Mouse (Mus musculus) heart, adult 2 months (tissue): ENCODE data around the gene Rhbg. TPM values are rescaled to one million over a fixed set of nuclear protein-coding genes. Genes with fewer than 3 reads are reported as not detected.
"Not testable (repeated sequence)": the region's sequence is repeated elsewhere in the genome, so short reads cannot be mapped to it uniquely, and the experiment has no call there.

ENCODE experiments used
- DNase-seq, 2 experiments: peaks; one replicate each; pipeline ENCODE4 v3.0.0; 2021
- H3K27ac ChIP-seq: fragments of 200-600 bp; 2 replicates; pipeline ENCODE4 v1.8.1; 2022
- H3K27me3 ChIP-seq: fragments of 200-500 bp; 2 replicates; pipeline ENCODE4 v1.6.1; 2012; ENCODE audit warnings: mild to moderate bottlenecking, low read length, inconsistent platforms, mixed read lengths; ENCODE audit not compliant: control insufficient read depth, insufficient read depth
- H3K36me3 ChIP-seq: fragments of 200-500 bp; 2 replicates; pipeline ENCODE4 v1.6.1; 2012; ENCODE audit warnings: low read length, inconsistent platforms; ENCODE audit not compliant: control insufficient read depth, insufficient read depth
- H3K4me1 ChIP-seq: fragments of 200-500 bp; 2 replicates; pipeline ENCODE4 v1.6.1; 2011; ENCODE audit warnings: low read length; ENCODE audit not compliant: control insufficient read depth, insufficient read depth
- H3K4me3 ChIP-seq: fragments of 200-600 bp; 2 replicates; pipeline ENCODE4 v1.8.1; 2022
- H3K79me2 ChIP-seq: fragments of 200-500 bp; replicated peaks from 2 replicates; pipeline ENCODE4 v1.6.1; 2012; ENCODE audit warnings: mild to moderate bottlenecking, inconsistent platforms, low read length, moderate library complexity, mixed read lengths; ENCODE audit not compliant: control insufficient read depth, insufficient read depth
- H3K9ac ChIP-seq: fragments of 200-500 bp; 2 replicates; pipeline ENCODE4 v1.6.1; 2012; ENCODE audit warnings: low read depth, mild to moderate bottlenecking, control low read depth, inconsistent platforms, low read length, mixed read lengths
- CTCF ChIP-seq: fragments of 200-600 bp; IDR thresholded peaks from 2 replicates; pipeline ENCODE4 v1.8.1; 2022; ENCODE audit warnings: antibody characterized with exemption, mild to moderate bottlenecking, moderate library complexity
- EP300 ChIP-seq: fragments of 200-500 bp; IDR thresholded peaks from 2 replicates; pipeline ENCODE4 v1.6.1; 2011; ENCODE audit warnings: low read depth, low read length, control low read depth; ENCODE audit not compliant: insufficient read depth
- POLR2A ChIP-seq: fragments of 200-500 bp; IDR thresholded peaks from 2 replicates; pipeline ENCODE4 v1.6.1; 2011; ENCODE audit warnings: mild to moderate bottlenecking, low read depth, low read length, control low read depth; ENCODE audit not compliant: insufficient read depth
- WGBS: fragments of 180-500 bp; shearing (Covaris S2); methylation state at CpG from one replicate; pipeline ENCODE4 v1.1.7; 2018; 5-methylcytosine and 5-hydroxymethylcytosine counted together
- intact Hi-C: fragments of 180-260 bp; cut with DNase I; formaldehyde crosslinking; loops from one replicate; pipeline ENCODE4 v1.15.1; 2025
- long read RNA-seq: library from polyadenylated mRNA; stranded (forward); transcript quantifications from one replicate; pipeline ENCODE4 v2.0.0, GENCODE M21; 2021
- polyA plus RNA-seq: library from polyadenylated mRNA; depleted of rRNA; stranded (reverse); fragments of >200 nt; gene quantifications from 2 replicates; pipeline ENCODE4 v1.2.3, GENCODE M21; 2012; rRNA removed
- total RNA-seq, 2 experiments: library from RNA; stranded (reverse); gene quantifications; 2 replicates each; pipeline ENCODE4 v1.2.3; 2021

Rhbg gene
- not detected for total RNA-seq
- polyA plus RNA-seq = 0.20 TPM in 1 of 2 replicates, not detected in the other
- long read RNA-seq, partial matches to known transcripts = 0 of 1 reads
- long read RNA-seq, other reads (novel, unspliced or antisense) = 0 of 1 reads

DNA sequence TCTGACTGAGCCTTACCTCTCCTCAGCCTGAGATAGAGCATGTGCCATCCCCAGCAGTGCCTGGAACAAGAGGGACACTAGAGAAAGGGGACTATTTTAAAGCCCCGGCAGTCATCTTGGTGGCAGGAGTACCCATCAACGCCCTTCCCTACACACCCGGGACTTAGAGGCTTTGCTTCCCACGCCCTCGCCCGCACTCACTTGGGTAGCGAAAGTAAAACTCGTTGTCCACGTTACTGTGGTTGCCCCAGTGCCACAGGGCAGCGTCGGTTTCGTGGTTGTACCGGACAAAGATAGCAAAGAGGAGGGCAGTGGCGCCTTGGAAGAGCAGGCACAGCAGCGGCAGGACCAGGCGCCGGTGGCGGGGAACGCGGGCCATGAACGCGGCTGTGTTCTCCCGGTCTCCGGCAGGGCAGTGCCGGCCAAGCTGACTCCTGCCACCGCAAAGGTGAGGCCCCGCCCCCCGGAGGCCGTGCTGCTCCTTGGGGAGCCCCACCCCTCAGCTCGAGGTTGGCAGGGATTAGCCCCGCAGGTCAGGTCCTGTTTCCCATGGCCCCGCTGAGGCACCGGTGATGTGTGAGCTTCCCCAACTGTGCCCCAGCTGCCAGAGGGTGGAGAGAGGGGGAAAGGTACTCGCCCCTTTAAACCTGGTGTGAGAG, at the start of gene Rhbg:
Gene Rhbg (minus strand): TSS at position 442 of the 659 bp plus-strand sequence.
- intact Hi-C loops = no loop called here
- Histone ChIP-seq H3K4me1 (0 out of 2 replicates have a peak, but pooled peaks cover 1% of the 10 kb centered on the region), H3K9ac (peak within 1 kb of the TSS; percentile 22; the same call in 1 of the 2 replicates), H3K27ac (no peak within 1 kb of the TSS), H3K79me2 (no peaks in the 10 kb centered on the region), H3K4me3 (peak within 1 kb of the TSS; percentile 38), H3K36me3 (no peaks in the 10 kb centered on the region), H3K27me3 (peaks cover 10% of the 10 kb centered on the region)
- WGBS = 3% methylated on average over 34 of the region's 34 CpGs
- TF ChIP-seq CTCF (no peak), EP300 (no peak), POLR2A (no peak)
- DNase-seq = peak; percentile 20 to 35

DNA sequence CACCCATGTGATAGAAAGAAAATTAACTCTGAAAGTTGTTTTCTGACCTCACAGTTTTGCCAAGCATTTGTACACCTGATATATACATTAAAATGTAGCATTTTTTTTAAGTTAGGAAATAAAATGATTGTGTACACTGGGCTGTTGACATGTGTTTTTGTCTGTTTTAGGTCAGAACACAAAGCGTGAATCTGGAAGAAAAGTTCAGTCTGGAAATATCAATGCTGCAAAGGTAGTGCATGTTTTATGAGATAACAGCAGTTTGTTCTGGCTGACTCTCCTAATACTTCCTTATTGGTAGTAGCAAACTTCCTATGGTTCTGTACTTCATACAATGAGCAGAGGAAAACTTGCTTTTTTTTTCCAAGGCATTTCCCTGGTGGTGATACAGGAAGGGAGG, 44.7 kb upstream of the Rhbg start:
- WGBS = 54% methylated on average over 1 of the region's 1 CpGs
- no peak overlapping the region for H3K27ac ChIP-seq
- no peak overlapping the region for H3K4me3 ChIP-seq
- H3K79me2 ChIP-seq = no peaks in the 10 kb centered on the region; the same call in 1 of the 2 replicates
- DNase-seq = no peak
- peaks cover 6% of the 10 kb centered on the region for H3K36me3 ChIP-seq
- intact Hi-C loops = loop anchor here (5.0 kb wide), 1 partner anchor 38 kb away; the partner anchor contains the start of genes Smg5 and Tmem79
- H3K9ac ChIP-seq = no peak overlapping the region
- TF ChIP-seq CTCF (no peak), EP300 (no peak), POLR2A (no peak)
- no peaks in the 10 kb centered on the region for H3K27me3 ChIP-seq
- peaks cover 3% of the 10 kb centered on the region for H3K4me1 ChIP-seq

DNA sequence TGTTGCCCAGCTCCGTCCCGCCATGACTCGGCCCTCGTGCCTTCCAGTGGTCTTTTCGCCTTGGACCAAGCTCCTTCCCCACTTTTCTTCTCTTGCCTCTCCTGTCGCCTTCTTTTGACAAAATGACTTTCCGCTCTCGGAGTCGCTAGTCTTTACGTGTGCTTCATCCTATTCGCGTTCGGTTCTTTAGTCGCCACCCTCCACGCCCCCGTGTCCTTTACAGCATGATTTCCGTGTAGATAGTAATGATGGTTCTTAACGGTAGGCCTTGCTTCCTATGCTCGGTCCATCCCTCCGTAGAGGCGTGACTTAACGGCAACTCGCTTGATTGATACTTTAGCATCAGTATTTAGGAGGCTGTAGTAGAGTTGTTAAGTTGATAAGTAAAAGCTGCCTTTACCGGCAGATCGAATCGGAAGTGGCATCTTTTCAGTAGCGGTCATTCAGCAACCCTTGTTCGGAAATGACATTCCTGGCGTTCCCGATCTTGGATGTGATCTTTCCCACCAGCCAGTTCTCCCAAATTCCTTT, 42.9 kb upstream of the Rhbg start:
- H3K27me3 ChIP-seq = no peaks in the 10 kb centered on the region
- intact Hi-C loops = loop anchor here (5.0 kb wide), 1 partner anchor 40 kb away; the partner anchor contains the start of genes Smg5 and Tmem79
- peak overlapping the region; percentile 91 for H3K27ac ChIP-seq
- no peak for DNase-seq
- no peaks in the 10 kb centered on the region; the same call in 1 of the 2 replicates for H3K79me2 ChIP-seq
- TF ChIP-seq CTCF = no peak
- TF ChIP-seq POLR2A = no peak
- H3K4me3 ChIP-seq = peak overlapping the region; percentile 89
- peaks cover 6% of the 10 kb centered on the region for H3K36me3 ChIP-seq
- H3K4me1 ChIP-seq = peaks cover 3% of the 10 kb centered on the region
- peak overlapping the region; percentile 80 for H3K9ac ChIP-seq
- WGBS = under 1% methylated on average over 30 of the region's 30 CpGs

DNA sequence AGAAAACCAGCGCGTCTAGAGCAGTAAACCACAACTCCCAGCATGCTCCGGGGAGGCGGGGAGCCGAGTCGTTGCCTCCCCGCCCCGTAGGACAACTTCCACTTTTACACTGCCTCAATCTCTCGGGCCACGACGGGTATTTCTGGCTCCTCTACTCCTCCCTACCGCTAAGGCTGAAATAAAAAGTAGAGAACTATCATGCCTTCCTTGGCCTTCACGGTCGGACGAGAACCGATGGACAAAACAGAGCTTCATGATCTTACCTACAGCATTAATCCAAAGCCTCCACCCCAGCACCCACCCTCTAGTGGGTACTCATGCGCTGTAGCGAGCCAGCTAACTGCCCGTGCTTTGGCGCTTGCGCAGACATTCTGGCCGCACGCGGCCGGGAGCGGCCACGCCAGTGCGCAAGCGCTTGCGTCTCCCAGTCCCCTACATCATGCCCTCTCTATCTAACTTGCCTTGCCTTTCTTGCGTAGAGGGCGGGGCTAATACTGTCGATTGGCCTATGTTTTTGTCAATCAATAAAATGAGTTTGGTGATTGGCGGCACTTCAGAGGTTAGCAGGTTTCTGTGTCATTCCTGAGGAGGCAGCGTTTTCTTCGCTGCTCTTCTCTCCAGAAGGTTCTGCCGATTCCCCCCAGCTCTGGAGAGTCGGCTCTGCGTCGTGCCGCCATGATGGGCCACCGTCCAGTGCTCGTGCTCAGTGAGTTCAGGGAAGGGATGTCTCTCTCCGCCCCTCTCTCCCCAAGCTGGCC, 42.2 kb upstream of the Rhbg start, which contains the start of the genes Tsacc and Cct3:
Gene Tsacc (minus strand): TSS at position 439 of the 758 bp plus-strand sequence.
Gene Cct3 (plus strand): TSS at position 556 of the 758 bp plus-strand sequence.
- TF ChIP-seq CTCF (peak; percentile 47), POLR2A (peak; percentile 77), EP300 (peak; percentile 42; the same call in 1 of the 2 replicates)
- WGBS = under 1% methylated on average over 44 of the region's 44 CpGs
- Histone ChIP-seq H3K27me3 (no peaks in the 10 kb centered on the region), H3K4me3 (peak within 1 kb of the TSS; percentile 89), H3K4me1 (peaks cover 3% of the 10 kb centered on the region), H3K27ac (peak within 1 kb of the TSS; percentile 95), H3K36me3 (peaks cover 6% of the 10 kb centered on the region), H3K9ac (peak within 1 kb of the TSS; percentile 80), H3K79me2 (no peaks in the 10 kb centered on the region; the same call in 1 of the 2 replicates)
- intact Hi-C loops = loop anchor here (5.0 kb wide), 1 partner anchor 41 kb away; the partner anchor contains the start of genes Smg5 and Tmem79
- DNase-seq = peak; percentile 93 to 98

DNA sequence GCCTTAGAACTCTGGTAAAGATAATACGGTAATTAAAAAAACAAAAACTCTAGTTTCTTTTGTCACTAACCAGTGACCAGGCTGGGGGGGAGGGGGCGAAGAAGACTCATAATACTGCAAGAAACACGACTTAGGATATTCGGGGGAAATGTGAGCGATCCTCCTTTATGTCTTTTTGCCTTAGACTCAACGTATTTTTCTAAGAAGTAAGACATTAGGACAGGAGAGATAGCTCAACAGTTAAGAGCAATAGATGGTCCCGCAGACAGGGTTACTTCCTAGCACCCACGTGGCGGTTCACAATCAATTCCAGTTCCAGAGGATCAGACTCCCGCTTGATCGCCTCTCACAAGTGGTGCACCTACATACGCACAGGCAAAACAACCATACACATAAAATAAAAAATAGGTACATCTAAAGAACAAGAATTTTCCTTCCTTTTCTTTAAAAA, 41.6 kb upstream of the Rhbg start:
- no peak for DNase-seq
- no peaks in the 10 kb centered on the region for H3K27me3 ChIP-seq
- H3K36me3 ChIP-seq = peaks cover 6% of the 10 kb centered on the region
- intact Hi-C loops = loop anchor here (5.0 kb wide), 1 partner anchor 41 kb away; the partner anchor contains the start of genes Smg5 and Tmem79
- TF ChIP-seq EP300 = no peak
- H3K79me2 ChIP-seq = no peaks in the 10 kb centered on the region; the same call in 1 of the 2 replicates
- H3K4me3 ChIP-seq = peak overlapping the region; percentile 64
- peaks cover 3% of the 10 kb centered on the region for H3K4me1 ChIP-seq
- 1% methylated on average over 12 of the region's 12 CpGs for WGBS
- H3K9ac ChIP-seq = peak overlapping the region; percentile 42; the same call in 1 of the 2 replicates
- H3K27ac ChIP-seq = peak overlapping the region; percentile 95

DNA sequence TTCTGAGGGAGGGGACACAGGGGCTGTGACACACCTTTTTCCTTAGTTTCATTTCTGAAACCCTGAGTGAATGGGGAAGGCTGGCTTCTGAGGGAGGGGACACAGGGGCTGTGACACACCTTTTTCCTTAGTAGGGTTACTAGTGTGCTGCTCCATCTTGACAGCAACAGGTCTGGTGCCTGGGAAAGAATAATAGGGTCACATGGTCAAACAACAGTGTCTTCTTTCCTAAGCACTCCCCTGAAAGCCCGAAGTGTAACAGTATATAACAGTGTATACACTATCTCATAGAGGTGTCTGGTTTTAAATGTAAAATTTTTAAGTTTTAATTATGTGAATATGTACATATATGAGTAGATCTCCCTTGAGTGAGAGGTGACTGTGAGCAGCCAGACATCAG, 40.8 kb upstream of the Rhbg start:
- H3K79me2 ChIP-seq, DNase-seq, H3K9ac ChIP-seq, H3K4me1 ChIP-seq, H3K27ac ChIP-seq, H3K36me3 ChIP-seq, H3K27me3 ChIP-seq, H3K4me3 ChIP-seq: not testable (repeated sequence)
- 69% methylated on average over 1 of the region's 1 CpGs for WGBS
- intact Hi-C loops = loop anchor here (5.0 kb wide), 1 partner anchor 42 kb away; the partner anchor contains the start of genes Smg5 and Tmem79
